Mouse (Mus musculus) cortical plate, adult 2 months (tissue): ENCODE data around the gene Cfap54. TPM values are rescaled to one million over a fixed set of nuclear protein-coding genes. Genes with fewer than 3 reads are reported as not detected.

Experiments used
- H3K27ac ChIP-seq: fragments of 200-500 bp; 2 replicates; pipeline ENCODE4 v1.5.1; 2012; ENCODE audit warnings: low read length, control low read depth, inconsistent platforms; ENCODE audit not compliant: insufficient read depth
- H3K4me1 ChIP-seq: fragments of 200-500 bp; 2 replicates; pipeline ENCODE4 v1.6.1; 2011; ENCODE audit warnings: low read length; ENCODE audit not compliant: control insufficient read depth, insufficient read depth
- H3K4me3 ChIP-seq: fragments of 200-500 bp; 2 replicates; pipeline ENCODE4 v1.5.1; 2011; ENCODE audit warnings: mild to moderate bottlenecking, low read length, control low read depth; ENCODE audit not compliant: insufficient read depth
- CTCF ChIP-seq: fragments of 200-500 bp; IDR thresholded peaks from 2 replicates; pipeline ENCODE4 v1.5.1; 2011; ENCODE audit warnings: mild to moderate bottlenecking, control low read depth, low read length; ENCODE audit not compliant: insufficient read depth; ENCODE audit errors: extremely low read depth
- POLR2A ChIP-seq: fragments of 200-500 bp; IDR thresholded peaks from 2 replicates; pipeline ENCODE4 v1.6.1; 2011; ENCODE audit warnings: mild to moderate bottlenecking, low read length, control low read depth; ENCODE audit not compliant: insufficient read depth; ENCODE audit errors: extremely low read depth
- polyA plus RNA-seq: library from polyadenylated mRNA; depleted of rRNA; stranded (reverse); fragments of >200 nt; gene quantifications from 2 replicates; pipeline ENCODE4 v1.2.3, GENCODE M21; 2012

Cfap54 gene
- polyA plus RNA-seq, 1 experiment: 3.9 TPM

GRCm38 (mm10) chr10:93121262-93121860 lies 39.9 kb upstream of the Cfap54 start:
- peaks cover 5% of the 10 kb centered on the region for H3K4me1 ChIP-seq
- TF ChIP-seq CTCF (no peak), POLR2A (no peak)
- H3K4me3 ChIP-seq: no peak overlapping the region
- no peak overlapping the region for H3K27ac ChIP-seq

GRCm38 (mm10) chr10:93119809-93120208 lies 38.4 kb upstream of the Cfap54 start:
- Histone ChIP-seq H3K27ac (peak overlapping the region; percentile 69; the same call in 1 of the 2 replicates), H3K4me1 (peaks cover 5% of the 10 kb centered on the region), H3K4me3 (no peak overlapping the region)
- no peak for TF ChIP-seq CTCF
- no peak for TF ChIP-seq POLR2A

- TF ChIP-seq CTCF: no peak
- TF ChIP-seq POLR2A: no peak
- no peak overlapping the region for H3K4me3 ChIP-seq
- no peak overlapping the region for H3K27ac ChIP-seq
- H3K4me1 ChIP-seq: peaks cover 2% of the 10 kb centered on the region; the same call in 1 of the 2 replicates
Measured at GRCm38 (mm10) chr10:93116636-93117035, 35.2 kb upstream of the Cfap54 start.

GRCm38 (mm10) chr10:93115743-93116142 lies 34.3 kb upstream of the Cfap54 start:
- Histone ChIP-seq H3K27ac (no peak overlapping the region), H3K4me3 (no peak overlapping the region), H3K4me1 (peaks cover 2% of the 10 kb centered on the region; the same call in 1 of the 2 replicates)
- no peak for TF ChIP-seq CTCF

- Histone ChIP-seq H3K4me3 (no peak overlapping the region), H3K4me1 (no peaks in the 10 kb centered on the region), H3K27ac (no peak overlapping the region)
- TF ChIP-seq CTCF (no peak), POLR2A (no peak)
Measured at GRCm38 (mm10) chr10:93114782-93115181, 33.4 kb upstream of the Cfap54 start.

GRCm38 (mm10) chr10:93113968-93114367 lies 32.5 kb upstream of the Cfap54 start:
- H3K27ac ChIP-seq: no peak overlapping the region
- H3K4me3 ChIP-seq: no peak overlapping the region
- TF ChIP-seq POLR2A (no peak), CTCF (no peak)
- no peaks in the 10 kb centered on the region for H3K4me1 ChIP-seq

DNA sequence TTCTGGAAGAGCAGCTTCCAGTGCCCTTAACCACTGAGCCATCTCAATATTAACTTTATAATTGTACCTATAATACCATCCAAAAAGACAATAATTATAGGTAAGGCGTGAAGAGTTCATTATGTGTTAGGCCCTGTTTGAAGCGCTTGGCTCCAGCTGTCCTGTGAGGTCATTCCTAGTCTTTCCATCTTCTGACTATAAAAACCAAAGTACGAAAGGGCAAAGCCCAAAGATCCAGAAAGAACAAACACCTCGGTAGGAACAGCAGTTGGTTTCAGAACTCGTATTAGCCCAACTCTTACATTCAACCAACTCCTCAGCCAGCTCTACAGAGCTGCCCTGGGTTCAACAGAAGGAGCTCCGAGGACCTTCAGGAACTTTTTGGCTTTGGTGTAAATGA lies 30.6 kb upstream of the Cfap54 start:
- H3K4me1 ChIP-seq: no peaks in the 10 kb centered on the region
- TF ChIP-seq POLR2A (no peak), CTCF (no peak)
- no peak overlapping the region for H3K4me3 ChIP-seq
- no peak overlapping the region for H3K27ac ChIP-seq

GRCm38 (mm10) chr10:93111412-93111811 lies 30.0 kb upstream of the Cfap54 start:
- no peaks in the 10 kb centered on the region for H3K4me1 ChIP-seq
- no peak for TF ChIP-seq CTCF
- no peak for TF ChIP-seq POLR2A
- no peak overlapping the region for H3K27ac ChIP-seq
- H3K4me3 ChIP-seq: no peak overlapping the region

GRCm38 (mm10) chr10:93105358-93105757 lies 23.9 kb upstream of the Cfap54 start:
- TF ChIP-seq CTCF: no peak
- no peaks in the 10 kb centered on the region for H3K4me1 ChIP-seq
- H3K4me3 ChIP-seq: no peak overlapping the region
- H3K27ac ChIP-seq: no peak overlapping the region

DNA sequence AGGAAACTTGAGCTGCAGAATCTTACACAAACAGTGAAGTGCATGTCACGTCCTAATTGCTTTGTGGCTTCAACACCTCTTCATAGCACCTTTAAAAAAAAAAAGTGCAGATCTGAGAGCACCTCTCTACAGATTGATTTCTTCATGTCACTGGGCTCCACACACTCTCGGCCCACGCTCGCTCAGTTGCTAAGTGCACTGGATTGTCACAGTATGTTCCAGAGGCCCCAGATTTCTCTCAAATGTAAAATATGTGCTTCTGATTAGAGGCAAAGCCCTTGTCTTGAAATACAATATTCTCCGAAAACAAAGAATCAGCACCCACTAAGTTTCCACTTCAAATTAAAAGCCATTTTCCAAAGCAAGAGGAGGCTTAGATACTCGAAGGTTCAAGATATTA lies 22.9 kb upstream of the Cfap54 start:
- 0 out of 2 replicates have a peak overlapping the region, but pooled peaks have one; percentile 33 for H3K27ac ChIP-seq
- TF ChIP-seq CTCF: no peak
- no peak for TF ChIP-seq POLR2A
- H3K4me3 ChIP-seq: no peak overlapping the region
- H3K4me1 ChIP-seq: no peaks in the 10 kb centered on the region

- H3K4me1 ChIP-seq: no peaks in the 10 kb centered on the region
- no peak overlapping the region for H3K4me3 ChIP-seq
- TF ChIP-seq CTCF: no peak
- TF ChIP-seq POLR2A: no peak
- 0 out of 2 replicates have a peak overlapping the region, but pooled peaks have one; percentile 33 for H3K27ac ChIP-seq
Measured at GRCm38 (mm10) chr10:93103676-93104075, 22.3 kb upstream of the Cfap54 start.
